1 mouse cellular context compared by ENCODE assay signal in the genomic region with DNA sequence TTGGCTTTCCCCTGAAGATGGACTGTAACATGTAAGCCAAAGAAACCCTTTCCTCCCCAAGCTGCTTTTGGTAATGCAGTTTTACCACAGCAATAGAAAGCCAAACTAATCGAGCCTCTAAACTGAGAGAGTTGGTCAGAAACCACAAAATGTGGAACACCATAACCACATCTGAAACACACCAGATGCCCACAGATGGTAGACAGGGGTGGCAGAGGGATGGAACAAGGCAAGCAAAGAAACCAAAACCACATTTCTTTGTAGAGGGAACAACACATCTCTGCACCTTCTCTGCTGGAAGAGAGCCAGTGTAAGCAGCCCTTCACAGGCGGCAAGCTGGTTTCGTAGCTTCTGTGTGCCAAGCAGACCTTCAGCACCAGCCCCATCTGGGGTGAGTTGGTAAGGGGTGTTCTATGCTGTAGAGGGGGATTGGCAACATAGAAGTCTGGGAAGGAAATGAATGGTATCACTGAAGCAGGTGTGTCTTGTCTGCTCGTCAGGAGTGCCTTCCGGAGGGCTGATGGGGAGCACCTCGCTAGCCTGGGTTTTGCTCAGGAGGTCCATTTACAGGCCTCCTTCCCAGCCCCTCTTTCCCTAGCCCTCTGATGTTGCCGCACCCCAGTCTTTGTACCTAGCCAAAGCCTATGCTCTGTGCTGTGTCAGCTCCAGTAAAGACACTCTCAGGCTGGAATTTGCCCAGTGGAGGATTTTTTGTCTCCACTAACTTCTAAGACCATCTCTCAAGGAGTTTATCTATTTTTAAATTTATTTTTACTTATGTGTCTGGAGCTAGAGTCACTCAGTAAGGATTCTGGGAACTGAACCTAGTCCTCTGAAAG.
TF ChIP-seq lines count a peak whose summit lies in the region.

No protein-coding gene starts in this region.

TF ChIP-seq in CH12.LX, 34 proteins besides CTCF, POLR2A, EP300 and RAD21:
- TF ChIP-seq PAX5 (IDR thresholded peaks at IDR 0.05; ENCODE audit: low read length) (no peak), JUN (IDR thresholded peaks at IDR 0.05; ENCODE audit: insufficient read depth, low read depth, low read length) (no peak), TBP (conservative IDR thresholded peaks at IDR 0.05; ENCODE audit: low read depth, low read length) (0 out of 2 replicates have a peak, but pooled peaks have one; percentile 30), RCOR1 (conservative IDR thresholded peaks at IDR 0.05; ENCODE audit: low read depth, low read length) (no peak), MAFK (IDR thresholded peaks at IDR 0.05; ENCODE audit: insufficient replicate concordance, low read length) (peak; percentile 64; the same call in 1 of the 2 replicates), ZNF384 (IDR thresholded peaks at IDR 0.05; ENCODE audit: low read depth, low read length) (no peak), ZKSCAN1 (IDR thresholded peaks at IDR 0.05; ENCODE audit: borderline replicate concordance, low read depth, low read length) (no peak), MYC (IDR thresholded peaks at IDR 0.05; ENCODE audit: low read depth, low read length) (no peak), GABPA (IDR thresholded peaks at IDR 0.05; ENCODE audit: insufficient replicate concordance, low read depth, low read length) (no peak)
